Mouse (Mus musculus): ENCODE data around the gene Fam71f2. TPM values are rescaled to one million over a fixed set of nuclear protein-coding genes. Genes with fewer than 3 reads are reported as not detected.

The Fam71f2 gene
- total RNA-seq, 1 experiment: 0.58 TPM

DNA sequence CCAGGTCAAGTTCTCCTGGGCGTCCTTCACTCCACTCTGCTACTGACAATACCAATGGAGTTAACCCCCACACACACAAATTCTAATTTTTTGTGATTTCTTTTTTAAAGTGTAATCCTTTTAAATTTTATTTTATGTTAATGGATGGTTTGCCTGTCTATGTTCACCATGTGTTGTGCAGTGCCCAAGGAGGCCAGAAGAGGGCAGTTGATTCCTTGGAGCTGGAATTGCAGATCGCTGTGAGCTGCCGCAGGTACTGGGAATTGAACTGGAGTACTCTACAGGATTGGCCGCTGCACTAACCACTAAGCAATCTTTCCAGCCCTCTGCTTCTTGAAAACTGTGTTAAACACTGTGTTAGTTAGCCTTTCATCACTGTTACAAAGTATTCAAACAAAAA lies 26.1 kb downstream of the Fam71f2 start:
- H3K4me1 ChIP-seq (ENCODE audit: control insufficient read depth in 2 of 2, insufficient read depth in 2 of 2, low read length in 2 of 2, poor library complexity in 1 of 2): peaks cover 0 to 3% of the 10 kb centered on the region in 2 experiments; a peak in 1 of 4 replicates
- no peak for DNase-seq (ENCODE audit: low read depth, low spot score)
- no peak overlapping the region; the same call in 1 of the 2 replicates for H3K9ac ChIP-seq (ENCODE audit: insufficient read depth, low read depth, low read length, poor library complexity, severe bottlenecking)
- no peaks in the 10 kb centered on the region for H3K9me3 ChIP-seq (ENCODE audit: control insufficient read depth, insufficient read depth, low read depth, low read length)
- H3K4me3 ChIP-seq (ENCODE audit: insufficient read depth in 1 of 2, low read depth in 1 of 2, low read length in 2 of 2, poor library complexity in 1 of 2, severe bottlenecking in 1 of 2): no peak overlapping the region
- H3K27ac ChIP-seq (ENCODE audit: insufficient read depth, low read depth, low read length, poor library complexity, severe bottlenecking): no peak overlapping the region
- TF ChIP-seq ZC3H11A (IDR thresholded peaks at IDR 0.05; ENCODE audit: borderline replicate concordance, low read depth, low read length) (no peak), MAFK (IDR thresholded peaks at IDR 0.05; ENCODE audit: insufficient read depth, low read depth, low read length) (no peak), HCFC1 (IDR thresholded peaks at IDR 0.05; ENCODE audit: borderline replicate concordance, insufficient read depth, low read length) (no peak), ZNF384 (IDR thresholded peaks at IDR 0.05; ENCODE audit: low read depth, low read length) (no peak), CHD2 (IDR thresholded peaks at IDR 0.05; ENCODE audit: low read depth, low read length) (no peak)
- H3K36me3 ChIP-seq (ENCODE audit: control insufficient read depth, insufficient read depth, low read length, poor library complexity, severe bottlenecking): no peaks in the 10 kb centered on the region
- in situ Hi-C loops (cut with MboI; ENCODE audit: low sequenced_read_pairs in 2 of 2, unreplicated experiment in 2 of 2): no loop called here

DNA sequence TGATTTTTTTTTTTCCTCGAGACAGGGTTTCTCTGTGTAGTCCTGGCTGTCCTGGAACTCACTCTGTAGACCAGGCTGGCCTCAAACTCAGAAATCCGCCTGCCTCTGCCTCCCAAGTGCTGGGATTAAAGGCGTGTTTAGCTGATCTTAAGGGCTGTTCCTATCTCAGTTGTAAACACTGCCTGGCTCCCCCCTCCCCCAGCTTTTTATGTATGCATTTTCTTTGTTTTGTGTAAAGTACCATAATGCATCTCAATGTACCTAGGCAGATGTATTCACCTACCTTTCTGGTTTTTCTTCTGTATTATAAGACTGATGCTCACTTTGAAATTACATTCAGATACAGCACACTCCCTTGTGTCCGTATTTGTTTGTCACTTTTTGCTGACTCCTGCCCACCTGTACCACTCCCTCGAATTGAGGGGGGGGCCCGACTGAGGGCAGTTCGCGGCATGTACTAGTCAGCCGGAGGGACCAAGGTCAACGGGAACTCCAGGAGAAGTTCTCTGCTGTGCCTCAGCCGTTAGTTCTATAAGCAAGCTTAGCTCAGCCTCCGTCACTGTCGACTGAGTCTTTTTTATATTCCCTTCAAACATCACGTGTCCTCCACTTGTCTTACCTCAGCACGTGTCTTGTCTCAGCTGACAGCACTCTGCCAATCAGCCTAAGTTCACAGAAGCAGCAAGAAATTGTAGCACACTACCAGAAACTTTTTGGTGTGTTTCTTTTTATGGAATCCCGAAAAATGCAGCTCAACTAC lies 29.6 kb downstream of the Fam71f2 start:
- in situ Hi-C loops (cut with MboI; ENCODE audit: low sequenced_read_pairs in 2 of 2, unreplicated experiment in 2 of 2): no loop called here
- H3K36me3 ChIP-seq (ENCODE audit: control insufficient read depth, insufficient read depth, low read length, poor library complexity, severe bottlenecking): no peaks in the 10 kb centered on the region
- no peaks in the 10 kb centered on the region for H3K9me3 ChIP-seq (ENCODE audit: control insufficient read depth, insufficient read depth, low read depth, low read length)
- no peak overlapping the region for H3K4me3 ChIP-seq (ENCODE audit: insufficient read depth in 1 of 2, low read depth in 1 of 2, low read length in 2 of 2, poor library complexity in 1 of 2, severe bottlenecking in 1 of 2)
- H3K27ac ChIP-seq (ENCODE audit: insufficient read depth, low read depth, low read length, poor library complexity, severe bottlenecking): no peak overlapping the region
- no peak for DNase-seq (ENCODE audit: low read depth, low spot score)
- H3K9ac ChIP-seq (ENCODE audit: insufficient read depth, low read depth, low read length, poor library complexity, severe bottlenecking): no peak overlapping the region
- TF ChIP-seq ZNF384 (IDR thresholded peaks at IDR 0.05; ENCODE audit: low read depth, low read length) (no peak), MAFK (IDR thresholded peaks at IDR 0.05; ENCODE audit: insufficient read depth, low read depth, low read length) (no peak), CHD2 (IDR thresholded peaks at IDR 0.05; ENCODE audit: low read depth, low read length) (no peak), ZC3H11A (IDR thresholded peaks at IDR 0.05; ENCODE audit: borderline replicate concordance, low read depth, low read length) (no peak), HCFC1 (IDR thresholded peaks at IDR 0.05; ENCODE audit: borderline replicate concordance, insufficient read depth, low read length) (no peak)
- peaks cover 0 to 3% of the 10 kb centered on the region in 2 experiments; a peak in 1 of 4 replicates for H3K4me1 ChIP-seq (ENCODE audit: control insufficient read depth in 2 of 2, insufficient read depth in 2 of 2, low read length in 2 of 2, poor library complexity in 1 of 2)

DNA sequence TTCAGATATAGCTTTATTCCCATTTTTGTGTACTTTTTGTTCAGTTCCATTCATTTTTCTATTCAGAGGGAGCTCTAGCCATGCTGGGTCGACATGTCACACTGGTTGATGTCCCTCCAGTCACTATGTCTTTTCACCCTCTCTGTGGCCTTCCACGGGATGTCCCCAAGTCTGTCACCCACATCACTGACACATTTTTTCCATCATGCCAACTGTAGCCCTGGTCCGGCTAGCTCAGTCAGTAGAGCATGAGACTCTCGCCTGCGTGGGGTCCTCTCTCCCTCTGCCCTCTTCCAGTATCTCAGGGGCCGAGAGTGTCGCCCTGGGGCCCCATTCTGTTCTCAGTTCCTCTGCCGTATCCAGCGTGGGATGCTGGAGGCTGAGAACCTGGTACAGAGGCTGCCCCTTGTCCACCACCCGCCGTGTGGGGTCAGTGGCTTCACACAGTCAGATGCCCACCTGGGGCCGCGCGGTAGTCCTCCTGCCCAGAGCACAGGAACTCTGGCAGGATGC lies 34.4 kb downstream of the Fam71f2 start:
- Histone ChIP-seq H3K27ac (ENCODE audit: insufficient read depth, low read depth, low read length, poor library complexity, severe bottlenecking) (no peak overlapping the region), H3K36me3 (ENCODE audit: control insufficient read depth, insufficient read depth, low read length, poor library complexity, severe bottlenecking) (no peaks in the 10 kb centered on the region), H3K9me3 (ENCODE audit: control insufficient read depth, insufficient read depth, low read depth, low read length) (no peaks in the 10 kb centered on the region), H3K4me1 (ENCODE audit: control insufficient read depth in 2 of 2, insufficient read depth in 2 of 2, low read length in 2 of 2, poor library complexity in 1 of 2) (peaks cover 0 to 3% of the 10 kb centered on the region in 2 experiments; a peak in 1 of 4 replicates), H3K9ac (ENCODE audit: insufficient read depth, low read depth, low read length, poor library complexity, severe bottlenecking) (no peak overlapping the region), H3K4me3 (ENCODE audit: insufficient read depth in 1 of 2, low read depth in 1 of 2, low read length in 2 of 2, poor library complexity in 1 of 2, severe bottlenecking in 1 of 2) (no peak overlapping the region)
- in situ Hi-C loops (cut with MboI; ENCODE audit: low sequenced_read_pairs in 2 of 2, unreplicated experiment in 2 of 2): no loop called here
- no peak for TF ChIP-seq CHD2 (IDR thresholded peaks at IDR 0.05; ENCODE audit: low read depth, low read length)
- TF ChIP-seq ZC3H11A (IDR thresholded peaks at IDR 0.05; ENCODE audit: borderline replicate concordance, low read depth, low read length): no peak
- TF ChIP-seq ZNF384 (IDR thresholded peaks at IDR 0.05; ENCODE audit: low read depth, low read length): no peak
- DNase-seq (ENCODE audit: low read depth, low spot score): no peak

DNA sequence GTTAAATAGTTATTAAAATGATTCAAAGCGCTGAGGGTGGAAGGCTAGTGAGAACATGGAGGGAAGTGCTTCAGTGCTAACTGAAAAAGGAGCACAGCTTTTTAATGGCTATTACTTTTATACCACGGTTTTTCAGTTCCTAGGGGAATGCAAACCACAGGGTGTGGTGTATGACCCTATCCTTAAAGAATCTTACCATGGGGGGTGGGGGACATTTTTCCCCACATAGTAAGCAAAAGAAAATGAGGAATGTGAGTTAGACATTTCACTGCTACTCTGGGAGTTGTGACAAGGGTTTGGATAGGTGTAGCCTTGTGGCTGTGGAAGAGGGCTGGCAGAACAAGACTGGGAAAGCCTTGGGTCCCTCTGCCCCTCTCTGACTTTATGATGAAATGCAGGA lies 37.9 kb downstream of the Fam71f2 start:
- in situ Hi-C loops (cut with MboI; ENCODE audit: low sequenced_read_pairs in 2 of 2, unreplicated experiment in 2 of 2): no loop called here
- DNase-seq (ENCODE audit: low read depth, low spot score): no peak
- TF ChIP-seq ZNF384 (IDR thresholded peaks at IDR 0.05; ENCODE audit: low read depth, low read length) (no peak), HCFC1 (IDR thresholded peaks at IDR 0.05; ENCODE audit: borderline replicate concordance, insufficient read depth, low read length) (no peak), ZC3H11A (IDR thresholded peaks at IDR 0.05; ENCODE audit: borderline replicate concordance, low read depth, low read length) (no peak), MAFK (IDR thresholded peaks at IDR 0.05; ENCODE audit: insufficient read depth, low read depth, low read length) (no peak), CHD2 (IDR thresholded peaks at IDR 0.05; ENCODE audit: low read depth, low read length) (no peak)
- Histone ChIP-seq H3K9ac (ENCODE audit: insufficient read depth, low read depth, low read length, poor library complexity, severe bottlenecking) (no peak overlapping the region), H3K36me3 (ENCODE audit: control insufficient read depth, insufficient read depth, low read length, poor library complexity, severe bottlenecking) (no peaks in the 10 kb centered on the region), H3K4me1 (ENCODE audit: control insufficient read depth in 2 of 2, insufficient read depth in 2 of 2, low read length in 2 of 2, poor library complexity in 1 of 2) (no peaks in the 10 kb centered on the region), H3K9me3 (ENCODE audit: control insufficient read depth, insufficient read depth, low read depth, low read length) (no peaks in the 10 kb centered on the region), H3K27ac (ENCODE audit: insufficient read depth, low read depth, low read length, poor library complexity, severe bottlenecking) (no peak overlapping the region), H3K4me3 (ENCODE audit: insufficient read depth in 1 of 2, low read depth in 1 of 2, low read length in 2 of 2, poor library complexity in 1 of 2, severe bottlenecking in 1 of 2) (no peak overlapping the region)
